Mouse (Mus musculus) cerebellum, adult 18-20 months (tissue): ENCODE measurements around the gene Mtss1l.
"Not testable (repeated sequence)": the region's sequence is repeated elsewhere in the genome, so short reads cannot be mapped to it uniquely, and the experiment has no call there.

ENCODE experiments used
- DNase-seq, 2 experiments: peaks; one replicate each; pipeline ENCODE4 v3.0.0; 2021

Mtss1l gene

GRCm38 (mm10) chr8:110785366-110785765 lies 64.1 kb downstream of the Mtss1l start:
- no peak for DNase-seq

- DNase-seq: not testable (repeated sequence)
Measured at GRCm38 (mm10) chr8:110786501-110786900, 65.2 kb downstream of the Mtss1l start.

- no peak for DNase-seq
Measured at GRCm38 (mm10) chr8:110786934-110787333, 65.7 kb downstream of the Mtss1l start.

- DNase-seq: no peak
Measured at GRCm38 (mm10) chr8:110787411-110787954, 66.2 kb downstream of the Mtss1l start.

- no peak for DNase-seq
Measured at GRCm38 (mm10) chr8:110788981-110789380, 67.7 kb downstream of the Mtss1l start.

- DNase-seq: no peak
Measured at GRCm38 (mm10) chr8:110789571-110789970, 68.3 kb downstream of the Mtss1l start.

- DNase-seq: no peak
Measured at GRCm38 (mm10) chr8:110790270-110790669, 69.0 kb downstream of the Mtss1l start.
